Mouse (Mus musculus) erythroblast, embryonic 14.5 days (primary cell): ENCODE data around the gene Mast2.

Experiments used
- GATA1 ChIP-seq: IDR thresholded peaks from 2 replicates; pipeline ENCODE4 v1.6.1; 2012; ENCODE audit warnings: low read length, inconsistent platforms, mixed read lengths
- TAL1 ChIP-seq: IDR thresholded peaks from 3 replicates; pipeline ENCODE4 v1.6.1; 2012; ENCODE audit warnings: low read length, inconsistent platforms, mixed read lengths

DNA sequence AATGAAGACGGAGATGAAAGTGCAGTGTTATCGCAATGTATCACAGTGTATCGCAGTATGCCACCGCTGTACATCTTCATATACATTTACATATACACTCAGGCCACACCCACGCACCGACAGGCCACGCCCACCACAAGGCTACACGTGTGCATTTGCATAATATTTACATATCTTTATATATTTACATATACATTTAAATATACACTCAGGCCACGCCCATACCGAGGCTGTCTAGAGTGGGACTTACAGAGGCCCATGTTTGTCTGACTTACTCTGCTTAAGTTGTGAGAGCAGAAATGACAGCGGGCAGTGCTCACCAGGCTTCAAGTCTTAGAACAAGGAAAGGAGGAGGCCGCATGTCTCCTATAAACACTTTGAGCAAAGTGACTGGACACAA lies 170.7 kb downstream of the Mast2 start:
- no peak for TF ChIP-seq GATA1
- no peak for TF ChIP-seq TAL1
